Mouse (Mus musculus): ENCODE results near the gene Gpatch4. TPM values are rescaled to one million over a fixed set of nuclear protein-coding genes. Genes with fewer than 3 reads are reported as not detected.
A peak's percentile ranks its signal among the peaks of the same experiment; 100 is the strongest.

Gene Gpatch4
- total RNA-seq, 2 experiments from 2014 or later, result 17.5 to 19.1 TPM

DNA sequence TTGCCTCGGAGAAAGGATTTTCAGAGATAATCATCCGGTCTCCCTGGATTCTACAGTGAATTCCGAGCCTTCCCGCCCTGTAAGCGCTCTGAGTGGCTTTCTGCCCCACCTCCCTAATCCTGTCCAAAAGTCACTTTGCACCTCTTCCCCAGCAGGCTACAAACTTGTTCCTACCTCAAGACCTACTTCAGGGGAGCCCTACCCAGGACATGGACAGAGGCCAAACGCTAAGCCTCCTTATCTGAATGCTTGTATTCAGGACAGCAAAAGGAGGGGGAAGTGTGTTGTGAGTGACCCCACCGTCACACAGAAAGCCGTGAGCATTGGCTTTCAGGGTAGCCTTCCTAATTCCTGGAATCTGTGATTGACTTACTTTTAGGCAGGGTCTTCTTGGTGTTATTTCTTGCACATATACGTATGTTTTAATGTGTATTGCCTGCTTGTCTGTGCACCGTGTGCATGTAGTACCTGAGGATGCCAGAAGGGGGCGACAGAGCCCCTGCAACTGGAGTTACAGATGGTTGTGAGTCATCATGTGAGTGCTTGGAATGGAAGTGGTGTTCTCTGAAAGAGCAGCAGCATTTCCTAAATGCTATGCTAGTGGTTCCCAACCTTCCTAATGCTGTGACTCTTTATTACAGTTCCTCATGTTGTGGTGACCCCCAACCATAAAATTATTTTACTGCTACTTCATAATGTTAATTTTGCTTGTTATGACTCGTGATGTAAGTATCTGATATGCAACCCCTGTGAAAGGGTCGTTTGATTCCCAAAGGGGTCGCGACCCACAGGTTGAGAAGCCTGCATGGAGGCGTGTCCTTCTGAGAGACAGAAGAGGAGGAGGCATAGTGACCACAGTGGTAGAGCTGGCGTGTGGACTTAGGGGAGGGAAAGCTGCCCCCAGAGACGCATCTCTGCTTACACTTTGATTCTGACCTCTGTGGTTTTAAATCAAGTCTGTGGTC, 36.8 kb upstream of the Gpatch4 start:
- peak; percentile 46 for TF ChIP-seq CTCF (IDR thresholded peaks at IDR 0.05)
- no peak for DNase-seq (ENCODE audit: extremely low spot score in 1 of 2, low spot score in 2 of 2)
- H3K4me3 ChIP-seq, result no peak overlapping the region
- intact Hi-C loops (cut with DNase I), result no loop called here
- H3K27ac ChIP-seq, result no peak overlapping the region

GRCm38 (mm10) chr3:88010634-88011265, 32.2 kb upstream of the Gpatch4 start:
- Histone ChIP-seq H3K27ac (no peak overlapping the region), H3K4me3 (no peak overlapping the region)
- intact Hi-C loops (cut with DNase I), result loop anchor here (2.0 to 10.0 kb wide), 2 partner anchors 60 to 244 kb away; partner anchors contain the start of gene Rhbg
- DNase-seq (ENCODE audit: extremely low spot score in 1 of 2, low spot score in 2 of 2), result no peak
- TF ChIP-seq CTCF (IDR thresholded peaks at IDR 0.05), result peak; percentile 64

GRCm38 (mm10) chr3:88022322-88023191, 20.4 kb upstream of the Gpatch4 start:
- H3K27ac ChIP-seq, result peak overlapping the region; percentile 17; the same call in 1 of the 2 replicates
- peak overlapping the region; percentile 59 for H3K4me3 ChIP-seq
- peak; percentile 70 to 78 for DNase-seq (ENCODE audit: extremely low spot score in 1 of 2, low spot score in 2 of 2)
- intact Hi-C loops (cut with DNase I), result no loop called here
- no peak for TF ChIP-seq CTCF (IDR thresholded peaks at IDR 0.05)

- DNase-seq (ENCODE audit: extremely low spot score in 1 of 2, low spot score in 2 of 2), result peak in 1 of 2 experiments; percentile 13
- TF ChIP-seq CTCF (IDR thresholded peaks at IDR 0.05), result peak; percentile 1; the same call in 1 of the 2 replicates
- Histone ChIP-seq H3K27ac (peak overlapping the region; percentile 17; the same call in 1 of the 2 replicates), H3K4me3 (peak overlapping the region; percentile 59)
- intact Hi-C loops (cut with DNase I), result no loop called here
Measured at GRCm38 (mm10) chr3:88023192-88024074, 19.5 kb upstream of the Gpatch4 start.

DNA sequence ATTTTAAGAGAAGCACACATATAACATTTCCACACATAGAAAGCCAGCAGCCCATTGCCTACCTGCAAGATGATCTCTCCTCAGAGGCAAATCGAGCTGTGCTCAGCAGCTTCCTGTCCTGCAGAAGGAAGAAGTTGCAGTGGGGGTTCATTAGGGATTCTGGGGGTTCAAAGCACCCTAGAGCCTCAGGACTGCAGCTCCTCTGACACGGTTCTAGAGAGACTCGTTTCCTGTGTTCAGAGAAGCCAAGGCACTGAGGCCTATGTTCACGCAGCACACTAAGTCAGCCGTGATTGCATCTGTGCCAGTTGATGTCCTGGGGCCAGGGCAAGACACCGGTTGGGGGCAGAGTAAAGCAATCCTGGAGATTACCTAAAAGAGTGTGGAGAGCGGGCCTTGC, 16.1 kb upstream of the Gpatch4 start:
- intact Hi-C loops (cut with DNase I), result no loop called here
- no peak overlapping the region for H3K4me3 ChIP-seq
- no peak for DNase-seq (ENCODE audit: extremely low spot score in 1 of 2, low spot score in 2 of 2)
- TF ChIP-seq CTCF (IDR thresholded peaks at IDR 0.05), result no peak
- peak overlapping the region; percentile 25; the same call in 1 of the 2 replicates for H3K27ac ChIP-seq

DNA sequence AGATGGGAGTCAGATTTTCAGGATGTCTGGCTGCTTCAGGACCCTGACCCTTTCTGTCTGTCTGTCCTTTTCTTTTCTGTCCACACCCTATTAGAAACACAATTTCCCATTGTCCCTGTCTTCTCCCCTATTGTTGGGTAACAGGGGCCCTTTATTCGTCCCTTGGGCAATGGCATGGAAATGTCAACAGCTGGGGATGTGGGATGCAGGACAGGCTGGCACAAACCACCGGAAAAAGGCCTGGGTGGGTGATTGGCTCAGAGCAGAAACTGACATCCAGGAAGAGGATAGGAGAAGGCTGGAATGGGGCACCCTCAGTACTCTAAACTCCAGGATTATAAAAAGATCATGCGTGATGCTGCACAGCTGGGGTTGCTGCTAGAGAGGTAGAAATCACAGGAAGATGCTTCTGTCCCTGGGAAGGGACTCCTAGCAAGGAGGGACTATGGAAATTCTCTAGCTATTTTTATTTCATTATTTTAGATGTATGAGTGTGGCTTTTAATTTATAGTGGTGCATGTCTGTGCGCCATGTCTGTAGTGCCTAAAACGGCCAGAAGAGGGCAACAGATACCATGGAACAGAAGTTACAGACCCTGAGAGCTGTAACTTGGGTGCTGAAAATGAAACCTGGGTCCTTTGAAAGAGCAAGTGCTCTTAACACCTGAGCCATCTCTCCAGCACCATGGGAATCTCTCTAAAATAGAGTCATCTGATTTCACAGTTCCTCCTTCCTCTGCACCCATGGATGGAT, 15.3 kb upstream of the Gpatch4 start, which contains the start of gene Hapln2:
Gene Hapln2 (minus strand): TSS at position 150 of the 753 bp plus-strand sequence.
- DNase-seq (ENCODE audit: extremely low spot score in 1 of 2, low spot score in 2 of 2), result no peak
- intact Hi-C loops (cut with DNase I), result no loop called here
- Histone ChIP-seq H3K27ac (peak within 1 kb of the TSS; percentile 25; the same call in 1 of the 2 replicates), H3K4me3 (no peak within 1 kb of the TSS)
- peak; percentile 53 for TF ChIP-seq CTCF (IDR thresholded peaks at IDR 0.05)

DNA sequence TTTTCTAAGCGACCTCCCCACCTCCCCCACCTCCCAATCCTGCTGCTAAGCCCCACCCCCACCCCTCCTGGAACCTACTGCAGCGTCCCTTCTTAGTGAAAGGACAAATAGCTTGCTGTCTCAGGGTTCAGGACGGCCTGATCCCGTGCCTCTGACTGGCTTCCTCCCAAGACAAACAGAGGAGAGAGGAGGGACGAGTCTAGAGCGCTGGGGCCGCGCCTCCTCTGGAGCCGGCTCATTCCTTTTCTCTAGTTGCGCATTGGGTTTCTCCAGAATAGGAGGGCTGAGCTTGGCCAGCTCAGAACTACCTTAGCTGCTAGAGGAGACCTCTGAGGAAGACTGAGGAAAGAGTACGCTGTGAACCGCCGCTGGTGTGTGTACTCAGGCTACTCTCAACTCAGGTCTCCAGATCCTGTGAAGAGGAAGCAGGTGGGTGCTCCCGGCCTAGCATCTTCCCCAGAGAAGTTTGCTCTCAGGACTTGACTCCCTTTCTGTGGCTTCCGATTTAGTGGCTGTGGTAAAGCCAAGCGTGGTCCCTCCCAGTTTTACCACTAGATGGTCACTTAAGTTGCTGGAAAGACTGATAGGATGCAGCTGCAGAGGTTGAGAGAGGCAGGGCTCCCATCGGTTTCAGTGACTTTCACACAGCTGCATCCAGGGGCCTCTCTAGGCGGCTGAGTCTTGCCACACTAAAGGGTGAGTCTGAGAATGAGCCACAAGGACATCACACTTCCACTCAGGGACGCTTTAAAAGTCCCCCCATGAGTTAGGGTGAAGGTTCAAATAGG, 12.1 kb upstream of the Gpatch4 start:
- DNase-seq (ENCODE audit: extremely low spot score in 1 of 2, low spot score in 2 of 2), result peak; percentile 19 to 43
- Histone ChIP-seq H3K27ac (peak overlapping the region; percentile 68), H3K4me3 (peak overlapping the region; percentile 33; the same call in 1 of the 2 replicates)
- intact Hi-C loops (cut with DNase I), result no loop called here
- TF ChIP-seq CTCF (IDR thresholded peaks at IDR 0.05), result no peak

DNA sequence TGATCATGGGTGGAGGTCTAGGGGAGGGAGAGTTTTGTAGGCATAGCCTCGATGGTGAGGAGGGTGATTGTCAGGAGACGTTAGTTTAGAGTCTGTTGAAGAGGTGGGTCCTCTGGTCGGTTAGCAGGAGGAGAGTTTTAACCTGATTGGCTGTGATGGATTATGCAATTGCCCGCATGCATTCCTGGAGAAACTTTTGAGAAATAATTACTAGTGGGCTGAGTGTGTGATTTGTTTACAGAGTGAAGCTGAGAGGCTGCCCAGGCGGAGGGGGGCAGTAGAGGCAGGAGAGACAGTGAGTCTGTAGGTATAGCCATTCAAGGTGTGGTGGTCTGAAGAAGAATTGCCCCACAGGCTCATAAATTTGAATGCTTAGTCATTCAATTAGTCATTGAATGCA, 9.4 kb upstream of the Gpatch4 start:
- no peak for TF ChIP-seq CTCF (IDR thresholded peaks at IDR 0.05)
- no peak overlapping the region for H3K27ac ChIP-seq
- intact Hi-C loops (cut with DNase I), result no loop called here

More for the DNA sequence above, 9.4 kb upstream of the Gpatch4 start:
- DNase-seq (ENCODE audit: extremely low spot score in 1 of 2, low spot score in 2 of 2), result no peak
- H3K4me3 ChIP-seq, result no peak overlapping the region
